Mouse (Mus musculus) brain, embryonic 14.5 days (tissue): ENCODE measurements around the gene Gfy.

Source experiments
- CTCF ChIP-seq: fragments of 200-500 bp; IDR thresholded peaks from 2 replicates; pipeline ENCODE4 v1.5.1; 2012; ENCODE audit warnings: inconsistent platforms, mild to moderate bottlenecking, moderate library complexity, borderline replicate concordance; ENCODE audit not compliant: insufficient read depth, insufficient read length; ENCODE audit errors: extremely low read depth
- POLR2A ChIP-seq: fragments of 200-500 bp; IDR thresholded peaks from 2 replicates; pipeline ENCODE4 v1.6.1; 2012; ENCODE audit warnings: mild to moderate bottlenecking, inconsistent platforms, borderline replicate concordance; ENCODE audit not compliant: poor library complexity, insufficient read depth, insufficient read length, severe bottlenecking; ENCODE audit errors: extremely low read depth

DNA sequence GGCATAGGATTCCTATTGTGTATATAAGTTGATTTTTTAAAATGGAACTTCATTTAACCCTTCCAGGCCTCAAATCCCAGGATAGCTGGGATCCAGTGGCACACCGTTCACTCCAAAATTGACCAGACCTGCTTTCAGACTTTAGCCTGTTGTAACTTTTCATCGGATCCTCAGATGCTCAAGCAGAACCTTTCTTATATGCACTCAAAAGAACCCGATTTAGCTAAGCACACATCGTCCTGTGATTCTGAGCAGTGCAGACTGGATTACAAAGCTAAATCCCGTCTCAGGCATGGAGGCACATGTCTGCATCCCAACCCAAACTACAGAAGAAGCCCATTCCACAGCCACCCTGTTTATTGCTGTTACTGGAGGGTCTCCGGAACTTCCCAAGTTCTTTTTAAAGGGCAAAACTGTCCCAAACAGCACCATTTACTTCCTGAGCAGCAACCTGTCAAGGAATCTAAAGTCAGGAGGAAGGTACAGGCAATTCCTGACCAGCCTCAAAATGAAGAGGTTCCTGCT lies 51.6 kb downstream of the Gfy start:
- no peak for TF ChIP-seq CTCF
- TF ChIP-seq POLR2A, result no peak
